Mouse (Mus musculus): Measurements from ENCODE around the gene Hsd17b11. TPM values are rescaled to one million over a fixed set of nuclear protein-coding genes. Genes with fewer than 3 reads are reported as not detected.

Gene Hsd17b11
- polyA plus RNA-seq (2015; fragmentation: Nextera tagmentation; extraction: Ambion mirVana): 8.6 and 9.7 TPM in 2 replicates

DNA sequence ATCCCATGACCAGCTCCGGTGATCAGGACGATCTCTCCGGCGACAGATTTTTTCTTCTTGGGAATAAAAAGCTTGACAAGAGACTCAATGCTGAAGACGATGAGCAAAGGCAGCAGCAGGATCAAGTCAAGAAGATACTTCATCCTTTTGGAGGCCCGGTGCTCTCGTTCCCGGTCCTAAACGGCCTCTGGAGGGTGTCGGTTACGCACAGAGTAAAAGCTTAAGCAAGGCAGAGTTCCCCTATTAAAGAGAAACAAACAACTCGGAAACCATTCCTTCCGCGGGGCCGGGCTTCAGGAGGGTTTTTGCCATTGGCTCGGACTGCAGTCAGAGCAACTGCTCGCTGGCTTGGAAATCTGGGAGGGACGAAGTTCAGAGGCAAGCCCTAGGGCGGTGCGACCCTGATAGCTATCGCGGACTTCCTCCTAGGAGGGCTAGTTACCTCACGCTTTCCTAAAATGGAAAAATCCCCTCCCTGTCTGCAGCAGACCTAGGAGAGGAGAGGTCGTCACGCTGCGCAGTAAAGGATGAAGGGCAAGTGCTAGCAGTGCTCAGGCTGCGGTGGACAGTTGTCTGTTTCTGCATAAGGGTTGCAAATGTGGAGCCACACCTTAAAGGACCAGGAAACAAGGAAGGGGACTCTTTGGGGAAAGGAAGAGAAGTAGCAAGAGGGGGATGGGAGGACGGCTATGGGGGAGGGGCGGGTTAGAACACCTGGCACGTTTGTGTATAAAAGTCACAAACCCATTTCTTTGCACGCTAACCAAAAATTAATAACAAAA lies at the start of gene Hsd17b11:
TSS of gene Hsd17b11 (minus strand) at position 323 of the 782 bp plus-strand sequence.

GRCm38 (mm10) chr5:104046256-104047199 lies 24.8 kb upstream of the Hsd17b11 start, which contains the start of gene Nudt9:
Gene Nudt9, plus strand, starts transcription at chr5:104046306.

DNA sequence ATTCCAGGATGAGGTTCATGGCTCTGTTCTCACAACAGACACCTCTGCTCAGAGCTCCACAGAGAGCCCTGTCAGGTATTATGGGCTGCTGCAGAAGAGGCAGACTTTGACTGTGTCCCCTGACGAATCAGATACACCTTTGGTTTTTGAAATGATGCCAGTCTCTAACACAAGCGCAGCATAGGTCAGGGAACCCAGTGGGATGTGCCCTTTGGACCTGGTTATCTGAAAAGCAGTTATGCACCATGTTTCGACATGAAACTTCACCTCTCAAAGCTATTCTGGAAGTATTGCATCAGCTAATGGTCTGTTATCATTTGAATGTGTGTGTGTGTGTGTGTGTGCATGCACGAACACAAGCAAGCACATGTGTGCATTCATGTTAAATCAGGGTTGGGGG lies 44.4 kb downstream of the Hsd17b11 start, which contains the start of gene Hsd17b13:
TSS of gene Hsd17b13 (minus strand) at position 114 of the 400 bp plus-strand sequence.

Small RNA genes within 50 kb of the gene (microRNA-seq; reads per million reads assigned to microRNA genes)
- 1.9 reads per million for gene Mir5619

Other genes starting within 250 kb of the Hsd17b11 start
- 7.3 and 7.7 TPM in 2 replicates for gene Klhl8, start 110.7 kb downstream of the Hsd17b11 start, polyA plus RNA-seq (2015; fragmentation: Nextera tagmentation; extraction: Ambion mirVana)
- gene Hsd17b13, start 44.5 kb downstream of the Hsd17b11 start, polyA plus RNA-seq (2015; fragmentation: Nextera tagmentation; extraction: Ambion mirVana): 0.28 and 0.69 TPM in 2 replicates
- gene Nudt9, start 24.4 kb upstream of the Hsd17b11 start, polyA plus RNA-seq (2015; fragmentation: Nextera tagmentation; extraction: Ambion mirVana): 48.2 and 50.9 TPM in 2 replicates
- not detected in 2 replicates for gene Gm17660, start 55.7 kb upstream of the Hsd17b11 start, polyA plus RNA-seq (2015; fragmentation: Nextera tagmentation; extraction: Ambion mirVana)
- 654 and 776 TPM in 2 replicates for gene Sparcl1, start 91.8 kb upstream of the Hsd17b11 start, polyA plus RNA-seq (2015; fragmentation: Nextera tagmentation; extraction: Ambion mirVana)
- not detected in 2 replicates for gene Dspp, start 148.8 kb upstream of the Hsd17b11 start, polyA plus RNA-seq (2015; fragmentation: Nextera tagmentation; extraction: Ambion mirVana)
- 0.08 and 0.11 TPM in 2 replicates for gene Dmp1, start 180.7 kb upstream of the Hsd17b11 start, polyA plus RNA-seq (2015; fragmentation: Nextera tagmentation; extraction: Ambion mirVana)